Mouse (Mus musculus) cerebellum, adult 9-11 months (tissue): ENCODE data around the gene En1.

Experiments used
- DNase-seq: peaks from one replicate; pipeline ENCODE4 v3.0.0; 2022

En1 gene

GRCm38 (mm10) chr1:120602031-120602730 lies at the start of gene En1:
En1 (plus strand) TSS chr1:120602418.
- DNase-seq: peak; percentile 82

- no peak for DNase-seq
Observed at GRCm38 (mm10) chr1:120556926-120557846, 45.0 kb upstream of the En1 start.

GRCm38 (mm10) chr1:120558341-120559285 lies 43.6 kb upstream of the En1 start:
- DNase-seq: no peak

- DNase-seq: no peak
Observed at GRCm38 (mm10) chr1:120559911-120560310, 42.3 kb upstream of the En1 start.

- DNase-seq: no peak
Observed at GRCm38 (mm10) chr1:120581306-120581705, 20.9 kb upstream of the En1 start.

GRCm38 (mm10) chr1:120585481-120585880 lies 16.7 kb upstream of the En1 start:
- no peak for DNase-seq

- DNase-seq: peak; percentile 47
Observed at GRCm38 (mm10) chr1:120586500-120587110, 15.6 kb upstream of the En1 start.

- DNase-seq: no peak
Observed at GRCm38 (mm10) chr1:120587431-120587830, 14.8 kb upstream of the En1 start.

GRCm38 (mm10) chr1:120587960-120588359 lies 14.3 kb upstream of the En1 start:
- no peak for DNase-seq

- DNase-seq: no peak
Observed at GRCm38 (mm10) chr1:120588362-120589027, 13.7 kb upstream of the En1 start.

GRCm38 (mm10) chr1:120593236-120593919 lies 8.8 kb upstream of the En1 start:
- no peak for DNase-seq

- no peak for DNase-seq
Observed at GRCm38 (mm10) chr1:120594603-120595002, 7.6 kb upstream of the En1 start.

GRCm38 (mm10) chr1:120595471-120596240 lies 6.6 kb upstream of the En1 start:
- no peak for DNase-seq

- DNase-seq: no peak
Observed at GRCm38 (mm10) chr1:120596319-120596718, 5.9 kb upstream of the En1 start.

GRCm38 (mm10) chr1:120596784-120597183 lies 5.4 kb upstream of the En1 start:
- DNase-seq: no peak

GRCm38 (mm10) chr1:120597271-120597670 lies 4.9 kb upstream of the En1 start:
- DNase-seq: no peak

- DNase-seq: no peak
Observed at GRCm38 (mm10) chr1:120598196-120598940, 3.9 kb upstream of the En1 start.

- DNase-seq: no peak
Observed at GRCm38 (mm10) chr1:120599321-120600148, 2.7 kb upstream of the En1 start.

GRCm38 (mm10) chr1:120600149-120600445 lies 2.1 kb upstream of the En1 start:
- DNase-seq: no peak
